Mouse (Mus musculus): ENCODE data around the gene Atp1b2.

Atp1b2 gene

DNA sequence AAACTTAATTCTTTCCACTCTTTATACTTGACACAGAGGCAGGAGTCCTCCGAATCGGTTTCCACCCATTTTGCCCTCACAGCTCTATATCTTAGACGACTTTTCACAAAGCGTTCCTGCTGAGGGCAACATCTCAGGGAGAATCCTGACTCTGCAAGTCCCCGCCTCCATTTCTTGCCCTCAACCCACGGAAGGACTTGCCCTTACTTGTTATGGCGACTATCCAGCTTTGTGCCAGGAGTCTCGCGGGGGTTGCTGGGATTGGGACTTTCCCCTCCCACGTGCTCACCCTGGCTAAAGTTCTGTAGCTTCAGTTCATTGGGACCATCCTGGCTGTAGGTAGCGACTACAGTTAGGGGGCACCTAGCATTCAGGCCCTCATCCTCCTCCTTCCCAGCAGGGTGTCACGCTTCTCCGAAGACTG, 25.6 kb downstream of the Atp1b2 start, which contains the start of the genes Wrap53 and Trp53:
Gene Wrap53, minus strand, starts transcription at position 165 of the 424 bp plus-strand sequence.
Gene Trp53, plus strand, starts transcription at position 269 of the 424 bp plus-strand sequence.
- DNase-seq (ENCODE audit: low read depth, low spot score), result peak; percentile 95

DNA sequence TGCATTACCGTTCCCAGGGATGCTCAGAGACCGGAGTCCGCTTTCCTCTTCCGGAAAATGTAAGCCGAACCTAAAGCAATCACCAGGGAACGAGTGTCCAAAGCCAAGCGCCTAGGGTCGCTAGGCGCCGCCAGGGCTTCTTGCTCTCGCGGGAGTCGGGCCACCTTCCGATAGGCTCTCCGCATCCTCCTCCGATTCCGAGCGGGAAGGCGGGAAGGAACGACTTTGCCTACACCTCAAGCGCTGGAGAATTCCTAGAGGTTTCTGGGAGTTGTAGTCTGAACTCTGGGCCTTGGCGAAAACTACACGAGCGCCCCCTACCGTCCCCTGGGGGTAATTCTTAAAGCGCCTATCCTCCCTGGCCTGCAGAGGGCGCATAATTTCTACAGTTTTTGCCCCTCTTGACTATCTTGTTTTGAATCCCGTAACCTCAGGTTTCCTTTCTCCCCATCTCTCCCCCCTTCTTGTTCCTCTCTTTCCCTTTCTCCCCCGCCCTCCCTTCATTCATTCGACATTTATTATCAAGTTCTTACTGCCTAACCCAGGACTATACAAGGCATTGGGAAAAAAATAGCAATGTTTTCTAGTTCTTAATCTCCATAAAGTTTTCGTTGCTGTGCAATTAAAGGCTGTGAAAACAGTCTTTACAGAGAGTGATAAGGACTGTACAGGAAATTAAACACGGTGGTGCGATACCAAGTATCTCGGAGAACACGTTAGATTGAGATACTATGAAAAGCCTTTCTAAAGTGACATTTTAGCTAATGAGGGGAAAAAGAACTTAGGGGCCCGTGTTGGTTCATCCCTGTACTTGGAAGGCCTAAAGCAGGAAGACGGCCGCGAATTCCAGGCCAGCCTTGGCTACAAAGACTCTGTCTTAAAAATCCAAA, 26.4 kb downstream of the Atp1b2 start:
- DNase-seq (ENCODE audit: low read depth, low spot score), result peak; percentile 99

DNA sequence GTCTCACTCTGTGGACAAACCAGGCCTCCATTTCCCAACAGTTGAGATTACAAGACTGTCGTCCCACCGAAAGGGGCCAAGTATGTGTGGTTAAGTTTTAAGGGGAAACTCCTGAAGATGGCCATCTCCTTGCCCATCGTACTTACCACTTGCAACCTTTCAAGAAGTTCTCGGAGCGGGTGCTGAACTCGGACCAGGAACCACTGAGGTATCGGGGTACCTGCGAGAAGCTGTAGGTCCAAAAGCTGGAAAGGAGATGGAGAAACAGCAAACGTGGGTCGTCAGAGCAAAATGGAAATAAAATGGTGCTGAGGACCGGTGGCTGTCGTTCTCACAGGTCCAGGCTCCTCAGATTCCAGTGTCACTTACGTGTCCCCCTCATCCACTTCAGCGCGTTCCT, 27.4 kb downstream of the Atp1b2 start:
- DNase-seq (ENCODE audit: low read depth, low spot score), result no peak

DNA sequence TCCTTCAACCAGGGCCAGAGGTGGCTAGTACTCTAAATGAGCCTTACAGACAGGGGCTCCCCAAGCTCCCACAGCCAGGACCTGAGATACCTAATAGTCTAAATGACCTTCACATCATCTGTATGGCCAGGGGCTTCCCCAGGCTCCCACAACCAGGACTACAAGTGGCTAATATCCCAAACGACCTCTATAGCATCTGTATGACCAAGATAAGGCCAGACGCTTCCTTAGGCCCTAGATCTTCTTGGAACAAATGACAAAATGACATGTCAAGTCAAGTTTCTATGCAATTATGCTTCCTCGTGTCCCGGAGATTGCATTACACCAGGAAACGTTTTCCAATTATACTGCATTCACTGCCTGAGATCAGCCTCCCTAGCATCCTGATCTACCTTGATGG, 29.4 kb downstream of the Atp1b2 start:
- DNase-seq (ENCODE audit: low read depth, low spot score), result no peak

DNA sequence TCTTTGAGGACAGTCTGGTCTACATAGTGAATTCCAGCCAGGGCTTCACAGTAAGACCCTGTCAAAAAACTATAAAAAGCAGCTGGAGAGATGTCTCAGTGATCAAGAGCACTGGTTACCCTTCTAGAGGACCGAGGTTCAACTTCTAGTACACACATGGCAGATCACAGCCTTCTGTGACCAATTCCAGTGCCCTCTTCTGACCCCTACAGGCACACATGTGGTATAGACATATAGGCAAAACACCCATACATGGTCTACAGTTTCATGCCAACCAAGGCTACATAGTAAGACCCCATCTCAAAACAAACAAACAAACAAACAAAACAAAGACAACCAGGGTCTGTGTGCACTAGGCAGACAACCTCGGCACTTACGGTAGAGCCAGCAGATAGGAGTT, 30.5 kb downstream of the Atp1b2 start:
- DNase-seq (ENCODE audit: low read depth, low spot score), result no peak

DNA sequence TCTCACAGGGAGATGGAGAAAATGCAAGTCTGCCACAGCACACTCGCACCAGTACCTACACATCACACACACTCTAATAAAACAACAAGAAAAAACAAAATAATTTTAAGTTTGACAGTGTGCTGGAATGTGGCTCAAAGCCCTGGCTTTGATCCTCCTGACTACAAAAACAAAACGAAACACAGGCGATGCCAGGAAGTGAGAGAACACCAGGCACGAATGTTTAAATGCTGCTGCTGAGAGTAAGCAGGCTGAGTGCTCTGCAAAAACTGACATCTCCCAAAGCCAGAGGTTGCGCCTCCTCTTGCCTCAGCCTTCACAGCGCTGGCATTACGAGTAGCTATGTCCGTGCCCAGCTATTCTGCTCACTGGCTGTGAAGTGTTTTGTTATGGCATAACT, 40.6 kb downstream of the Atp1b2 start:
- no peak for DNase-seq (ENCODE audit: low read depth, low spot score)

- DNase-seq (ENCODE audit: low read depth, low spot score), result no peak
Observed at GRCm38 (mm10) chr11:69564391-69564790, 41.4 kb downstream of the Atp1b2 start.

DNA sequence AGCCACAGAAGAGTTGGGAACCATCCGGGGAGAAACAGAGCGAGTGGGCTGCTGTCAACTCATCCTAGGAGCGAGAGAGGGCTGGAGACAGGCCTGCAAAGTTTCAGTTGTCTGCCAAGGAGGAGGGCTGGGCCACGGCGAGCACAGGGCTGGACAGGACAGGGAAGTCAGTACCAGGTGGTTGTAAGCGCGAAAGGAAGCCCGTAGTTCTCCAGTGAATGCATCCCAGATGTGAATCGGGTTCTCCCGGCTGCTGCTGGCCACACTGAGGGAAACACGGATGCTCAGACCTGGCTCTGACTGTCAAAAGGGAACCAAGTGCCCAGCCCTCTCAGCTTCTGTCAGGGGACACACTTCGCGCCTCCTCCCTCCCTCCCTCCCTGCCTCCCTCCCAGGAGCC, 42.4 kb downstream of the Atp1b2 start:
- no peak for DNase-seq (ENCODE audit: low read depth, low spot score)

DNA sequence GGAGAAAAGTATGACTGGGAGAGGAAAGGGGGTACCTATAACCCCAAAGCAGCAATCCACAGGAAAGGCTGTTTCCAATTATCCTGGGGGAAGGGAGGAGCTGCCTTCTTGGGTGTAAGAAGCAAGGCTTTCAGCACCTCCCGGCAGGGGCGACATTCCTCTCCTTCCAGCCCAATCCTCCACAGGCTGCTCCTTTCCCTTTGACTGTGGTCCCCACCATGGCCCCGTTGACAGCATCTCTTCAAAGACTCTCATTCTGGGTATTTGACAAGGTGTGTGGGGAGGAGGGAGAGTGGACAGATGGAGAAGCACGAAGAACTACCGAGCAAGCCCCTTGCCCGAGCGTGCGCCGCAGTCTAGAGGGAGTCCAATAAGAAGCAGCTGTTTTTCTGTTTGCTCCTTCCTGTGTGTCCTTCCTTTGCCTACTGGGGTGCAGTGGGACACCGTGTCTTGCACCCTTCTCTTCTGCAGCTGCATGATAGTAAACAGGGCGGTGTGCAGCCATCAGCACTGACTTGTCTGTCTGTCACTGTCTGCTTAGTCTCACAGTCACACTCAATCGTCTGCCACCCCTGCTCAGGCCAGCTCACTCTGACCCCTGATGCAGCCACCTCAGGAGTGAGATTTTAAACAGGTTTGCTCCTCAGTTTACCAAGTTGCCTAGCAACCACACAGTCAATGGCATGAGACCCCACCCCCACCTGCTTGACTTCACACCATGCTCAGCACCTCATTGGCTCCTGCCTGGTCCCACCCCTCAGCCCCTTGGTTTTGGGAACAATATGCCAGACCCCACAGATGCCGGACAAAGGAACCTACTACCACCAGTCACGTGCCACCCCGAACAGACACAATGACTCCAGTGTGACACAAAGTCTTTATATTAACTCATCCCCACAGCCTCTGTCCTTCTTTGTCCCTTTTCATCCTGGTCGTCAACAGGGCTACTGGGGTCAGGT, 44.6 kb downstream of the Atp1b2 start:
- DNase-seq (ENCODE audit: low read depth, low spot score), result peak; percentile 89

DNA sequence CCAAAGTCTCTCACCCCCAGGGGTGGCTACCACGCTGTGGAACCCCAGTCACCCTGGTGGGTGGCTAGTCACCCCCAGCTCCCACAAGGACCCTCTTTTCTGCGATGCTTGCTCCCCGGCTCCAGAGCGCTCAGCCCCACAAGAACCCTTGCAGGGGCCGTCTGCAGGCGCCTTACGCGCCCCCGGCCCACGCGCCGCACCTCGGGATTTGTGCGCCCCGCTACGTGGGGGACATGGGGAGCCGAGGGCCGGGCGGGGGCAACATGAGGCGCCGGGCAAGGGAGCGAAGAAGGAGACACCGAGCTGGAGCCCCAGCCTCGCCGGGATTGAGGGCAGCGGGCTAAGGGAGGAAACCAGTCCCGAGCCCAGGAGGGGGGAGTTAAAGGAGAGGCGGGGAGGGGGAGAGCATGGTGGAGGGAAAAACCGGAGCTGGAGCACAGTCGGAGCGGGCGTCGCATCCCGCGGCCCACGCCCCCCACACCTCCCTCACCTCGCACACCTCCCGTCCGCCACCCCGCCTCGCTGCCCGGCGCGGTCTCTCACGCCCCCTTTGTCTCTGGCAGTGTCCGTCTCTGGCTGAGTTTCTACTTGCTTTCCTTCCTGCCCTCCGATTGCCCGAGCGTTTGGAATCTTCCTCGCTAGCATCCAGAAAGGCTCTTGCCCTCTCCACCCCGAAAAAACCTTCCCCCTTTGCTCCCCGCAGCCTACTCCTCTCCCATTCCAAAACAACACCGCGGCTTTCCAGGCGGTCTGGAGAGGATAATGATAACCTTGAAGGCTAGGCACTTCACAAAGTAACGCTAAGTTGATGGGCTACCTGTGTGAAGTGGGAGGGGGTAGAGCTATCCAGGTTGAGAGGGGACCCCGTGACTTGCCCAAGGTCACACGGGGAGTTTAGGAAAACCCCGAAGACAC, 45.6 kb downstream of the Atp1b2 start, which contains the start of gene Efnb3:
Gene Efnb3, minus strand, starts transcription at position 355 of the 915 bp plus-strand sequence.
- peak; percentile 82 for DNase-seq (ENCODE audit: low read depth, low spot score)

GRCm38 (mm10) chr11:69559183-69559582, 46.6 kb downstream of the Atp1b2 start:
- no peak for DNase-seq (ENCODE audit: low read depth, low spot score)

DNA sequence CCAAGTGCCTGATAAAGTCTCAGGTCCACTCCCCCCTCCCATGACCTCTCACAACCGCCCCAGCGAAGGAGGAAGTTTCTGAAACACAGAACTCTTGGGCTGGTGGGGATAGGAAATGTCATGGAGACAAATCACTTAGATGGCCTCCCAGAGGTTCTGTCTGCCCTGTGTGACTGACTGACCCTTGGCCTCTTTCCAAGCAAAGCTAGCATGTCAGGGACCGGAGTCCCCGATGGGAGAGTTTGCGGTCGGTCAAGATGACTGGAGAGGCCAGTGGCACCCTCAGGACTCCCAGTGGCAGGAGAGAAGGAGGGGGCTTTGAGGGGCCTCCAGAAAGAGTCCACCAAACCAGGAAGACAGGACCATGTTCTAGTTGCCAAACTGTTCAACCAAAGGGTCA, 47.0 kb downstream of the Atp1b2 start:
- DNase-seq (ENCODE audit: low read depth, low spot score), result no peak

DNA sequence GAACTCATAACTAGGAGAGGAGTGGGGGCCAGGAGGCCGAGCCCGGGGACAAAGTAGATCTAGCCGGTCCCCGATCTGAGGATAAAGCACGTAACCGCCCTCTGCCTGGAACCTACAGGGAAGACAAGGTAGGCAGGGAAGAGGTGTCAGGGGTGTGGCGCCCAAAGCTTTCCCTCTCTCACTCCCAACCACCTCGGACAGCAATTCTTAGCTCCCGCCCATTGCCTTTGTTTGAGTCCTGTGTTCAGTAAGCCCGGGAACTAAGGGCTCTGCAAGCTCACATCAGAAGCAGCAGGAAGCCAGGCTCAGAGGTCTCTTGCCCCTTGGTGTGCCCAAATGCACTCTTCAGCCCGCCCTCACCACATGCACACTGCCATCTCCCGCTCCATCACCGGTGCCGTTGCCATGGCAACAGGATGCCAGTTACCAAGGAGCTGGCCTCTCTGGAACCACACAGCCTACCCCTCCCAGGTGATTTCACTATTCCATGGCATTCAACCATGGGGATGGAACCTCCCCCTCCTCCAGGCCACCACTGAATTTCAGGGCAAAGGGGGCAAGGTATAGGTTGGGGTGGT, 48.3 kb downstream of the Atp1b2 start:
- DNase-seq (ENCODE audit: low read depth, low spot score), result no peak

DNA sequence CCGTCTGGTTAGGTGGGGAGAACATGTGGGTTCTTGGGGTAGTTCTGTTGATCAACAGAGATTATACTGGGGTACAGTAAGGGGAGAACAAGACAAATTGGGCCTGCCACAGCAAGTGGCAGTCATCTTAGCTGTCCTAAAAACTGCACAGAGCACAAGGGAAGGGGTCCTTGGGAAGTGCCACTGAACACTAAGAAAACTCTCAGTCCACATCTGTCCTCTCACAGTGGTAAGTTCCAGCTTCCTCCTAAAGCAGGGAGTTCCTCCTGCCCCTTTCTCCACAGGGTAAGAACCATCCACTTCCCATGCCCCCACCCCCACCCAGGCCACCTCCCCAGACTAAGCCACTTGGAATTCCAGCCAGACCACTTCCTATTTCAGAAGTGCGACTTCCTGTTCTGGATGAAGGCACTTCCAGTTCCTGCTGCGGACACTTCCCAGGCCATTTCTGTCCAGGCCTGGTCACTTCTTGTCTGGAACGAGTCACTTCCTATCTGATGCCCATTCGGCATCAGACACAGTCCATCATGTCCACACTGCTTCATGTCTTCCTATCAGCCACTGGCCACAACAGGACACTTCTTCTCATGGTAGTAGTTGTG, 51.1 kb downstream of the Atp1b2 start:
- DNase-seq (ENCODE audit: low read depth, low spot score), result no peak

GRCm38 (mm10) chr11:69553341-69553721, 52.4 kb downstream of the Atp1b2 start:
- no peak for DNase-seq (ENCODE audit: low read depth, low spot score)

DNA sequence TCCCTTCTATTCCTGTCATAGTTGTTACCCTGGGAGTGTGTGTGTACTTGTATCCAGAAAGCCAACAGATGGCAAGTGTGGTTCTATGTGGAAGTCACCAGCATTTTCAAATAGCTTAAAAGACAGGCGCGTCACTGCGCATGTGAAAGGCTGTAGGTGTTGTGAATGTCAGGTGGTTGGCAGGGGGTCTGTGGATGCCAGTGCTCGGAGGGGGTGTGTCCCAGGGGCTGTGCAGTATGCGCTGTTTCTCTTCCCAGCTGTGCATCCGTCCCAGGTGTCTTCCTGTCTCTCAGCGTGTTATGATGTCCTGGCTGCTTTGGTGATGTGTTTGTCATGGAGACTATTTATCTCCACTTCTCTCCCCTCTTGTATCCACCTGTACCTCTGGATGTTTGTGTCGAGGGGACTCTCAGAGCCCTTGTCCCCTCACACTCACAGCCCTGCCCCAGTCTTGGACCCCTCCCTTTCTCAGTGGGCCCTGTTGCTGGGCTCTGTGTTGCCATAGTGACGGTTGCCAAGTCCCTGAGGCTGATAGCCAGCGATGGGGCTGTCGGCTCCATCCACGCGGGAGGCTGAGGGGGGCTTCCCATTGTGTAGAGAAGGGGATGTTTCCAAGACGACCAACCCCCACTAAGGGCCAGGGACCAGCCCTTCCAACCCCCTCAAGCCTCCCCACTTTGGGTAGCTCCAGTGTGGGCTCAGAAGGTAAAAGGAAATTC, 53.0 kb downstream of the Atp1b2 start:
- peak; percentile 59 for DNase-seq (ENCODE audit: low read depth, low spot score)

GRCm38 (mm10) chr11:69551310-69551709, 54.4 kb downstream of the Atp1b2 start:
- DNase-seq (ENCODE audit: low read depth, low spot score), result no peak

Measured in forelimb bud, embryonic 11.5 days (tissue).